Mouse (Mus musculus) megakaryocyte, embryonic 14.5 days (primary cell): Measurements from ENCODE around the gene Man1c1. TPM values are rescaled to one million over a fixed set of nuclear protein-coding genes. Genes with fewer than 3 reads are reported as not detected.

ENCODE experiments used
- H3K27me3 ChIP-seq: replicated peaks from 2 replicates; pipeline ENCODE3; 2012; ENCODE audit warnings: inconsistent platforms
- H3K36me3 ChIP-seq: replicated peaks from 2 replicates; pipeline ENCODE3; 2012; ENCODE audit warnings: low read length, inconsistent platforms, mixed read lengths
- H3K4me1 ChIP-seq: 2 replicates; pipeline ENCODE4 v1.6.1; 2012; ENCODE audit warnings: inconsistent platforms
- H3K4me3 ChIP-seq: replicated peaks from 2 replicates; pipeline ENCODE3; 2012; ENCODE audit warnings: moderate library complexity, mild to moderate bottlenecking, inconsistent platforms
- H3K9me3 ChIP-seq: 2 replicates; pipeline ENCODE4 v1.6.1; 2012; ENCODE audit warnings: inconsistent platforms
- FLI1 ChIP-seq: IDR thresholded peaks from 2 replicates; pipeline ENCODE4 v1.6.1; 2012; ENCODE audit warnings: low read length, inconsistent platforms, mixed read lengths
- GATA1 ChIP-seq: IDR thresholded peaks from 3 replicates; pipeline ENCODE4 v1.6.1; 2012; ENCODE audit warnings: mixed read lengths, low read length, inconsistent platforms, borderline replicate concordance
- polyA plus RNA-seq: library from polyadenylated mRNA; stranded (reverse); fragments of >175 nt; gene quantifications from 2 replicates; pipeline ENCODE4 v1.2.3, GENCODE M21; 2012; ENCODE audit warnings: low replicate concordance; ENCODE audit not compliant: insufficient read depth

Man1c1 gene
- polyA plus RNA-seq, 1 experiment: 5.9 TPM

DNA sequence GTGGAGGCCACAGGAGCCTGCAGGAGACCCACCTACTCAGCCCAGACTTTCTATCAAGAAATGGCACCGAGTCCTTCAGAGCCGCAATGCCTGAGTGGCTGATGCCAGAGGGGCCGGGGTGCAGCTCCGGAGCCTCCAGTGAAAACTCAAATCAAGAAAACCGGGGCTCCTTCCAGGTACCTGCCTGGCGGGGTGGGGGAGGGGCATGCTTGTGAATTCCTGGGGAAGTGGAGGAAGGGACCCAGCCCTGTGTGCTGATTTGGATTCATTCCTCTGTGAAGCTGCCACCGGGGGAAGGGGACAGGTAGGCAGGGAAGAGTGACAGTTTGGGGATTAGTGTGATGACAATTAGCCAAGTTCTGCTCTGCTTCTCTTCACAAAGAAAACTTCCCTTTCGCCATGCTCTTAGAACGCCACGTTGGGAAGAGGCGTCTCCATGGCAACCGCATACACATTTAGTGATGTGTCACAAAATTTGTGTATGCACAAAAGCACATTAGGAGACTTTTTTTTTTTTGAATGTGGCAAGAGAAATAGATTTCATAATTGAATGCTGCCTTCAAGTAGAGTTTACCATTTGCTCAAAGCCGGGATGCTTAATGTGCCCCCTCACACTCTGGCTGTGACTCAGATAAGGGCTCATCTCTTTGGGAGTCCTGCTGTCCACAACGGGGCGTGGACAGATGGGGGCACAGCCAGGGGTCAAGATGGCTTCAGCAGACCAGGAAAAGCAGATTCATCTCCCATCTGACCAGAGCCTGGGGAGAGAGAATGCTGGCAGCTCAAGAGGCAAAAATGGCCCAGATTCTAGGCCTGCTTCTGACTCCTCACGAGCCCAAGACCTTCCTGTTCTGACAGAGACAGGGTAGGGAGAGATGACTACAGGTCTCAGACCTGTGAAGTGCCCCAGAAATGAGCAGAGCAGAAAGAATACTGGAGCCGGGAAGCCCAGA is 26.3 kb downstream of the Man1c1 start:
- Histone ChIP-seq H3K9me3 (peaks cover 14% of the 10 kb centered on the region), H3K36me3 (no peaks in the 10 kb centered on the region), H3K4me3 (no peak overlapping the region), H3K4me1 (peaks cover 9% of the 10 kb centered on the region), H3K27me3 (peaks cover 84% of the 10 kb centered on the region)
- no peak for TF ChIP-seq GATA1

DNA sequence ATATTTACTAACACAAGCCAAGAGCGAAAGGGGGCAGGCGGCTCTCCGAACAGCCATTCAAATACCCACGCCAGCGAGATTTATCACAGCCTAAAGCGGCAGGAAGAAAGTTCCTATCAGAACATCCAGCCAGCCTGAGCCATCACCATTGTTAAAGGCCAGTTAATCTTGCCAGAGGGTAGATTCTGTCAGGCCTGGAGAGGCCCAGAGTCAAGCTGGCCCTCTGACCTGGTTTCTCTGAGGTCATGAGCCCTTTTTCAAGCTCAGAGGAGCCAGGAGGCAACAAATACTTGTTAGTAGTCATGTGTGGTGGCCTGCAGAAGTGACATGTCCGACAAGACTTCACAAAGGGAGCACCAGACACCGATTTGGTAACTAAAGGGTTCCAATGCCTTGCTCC is 28.3 kb downstream of the Man1c1 start:
- TF ChIP-seq FLI1 (no peak), GATA1 (no peak)
- Histone ChIP-seq H3K27me3 (peaks cover 86% of the 10 kb centered on the region), H3K36me3 (no peaks in the 10 kb centered on the region), H3K4me3 (no peak overlapping the region), H3K9me3 (no peaks in the 10 kb centered on the region), H3K4me1 (0 out of 2 replicates have a peak, but pooled peaks cover 3% of the 10 kb centered on the region)

DNA sequence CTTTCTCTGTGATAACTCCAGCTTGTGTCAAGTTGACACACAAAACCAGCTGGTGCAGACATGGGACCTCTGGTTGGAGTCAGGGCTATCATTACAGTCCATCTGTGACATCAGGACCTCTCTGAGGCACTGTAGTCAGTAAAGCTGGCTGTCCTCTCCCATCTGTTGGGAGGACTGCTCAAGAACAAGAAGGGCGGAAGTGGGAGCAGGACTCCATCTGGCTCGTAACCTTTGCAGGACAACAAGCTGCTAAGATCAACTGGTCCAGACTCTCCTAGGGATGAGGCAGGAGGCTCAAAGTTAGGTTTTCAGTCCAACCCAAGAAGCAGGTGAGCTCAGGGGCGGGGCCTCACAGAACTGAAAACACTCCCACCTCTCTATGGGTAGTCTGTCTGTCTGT is 29.1 kb downstream of the Man1c1 start:
- H3K4me1 ChIP-seq: 0 out of 2 replicates have a peak, but pooled peaks cover 3% of the 10 kb centered on the region
- no peak overlapping the region for H3K4me3 ChIP-seq
- TF ChIP-seq FLI1 (no peak), GATA1 (no peak)
- H3K27me3 ChIP-seq: peaks cover 92% of the 10 kb centered on the region
- H3K36me3 ChIP-seq: no peaks in the 10 kb centered on the region
- H3K9me3 ChIP-seq: no peaks in the 10 kb centered on the region

DNA sequence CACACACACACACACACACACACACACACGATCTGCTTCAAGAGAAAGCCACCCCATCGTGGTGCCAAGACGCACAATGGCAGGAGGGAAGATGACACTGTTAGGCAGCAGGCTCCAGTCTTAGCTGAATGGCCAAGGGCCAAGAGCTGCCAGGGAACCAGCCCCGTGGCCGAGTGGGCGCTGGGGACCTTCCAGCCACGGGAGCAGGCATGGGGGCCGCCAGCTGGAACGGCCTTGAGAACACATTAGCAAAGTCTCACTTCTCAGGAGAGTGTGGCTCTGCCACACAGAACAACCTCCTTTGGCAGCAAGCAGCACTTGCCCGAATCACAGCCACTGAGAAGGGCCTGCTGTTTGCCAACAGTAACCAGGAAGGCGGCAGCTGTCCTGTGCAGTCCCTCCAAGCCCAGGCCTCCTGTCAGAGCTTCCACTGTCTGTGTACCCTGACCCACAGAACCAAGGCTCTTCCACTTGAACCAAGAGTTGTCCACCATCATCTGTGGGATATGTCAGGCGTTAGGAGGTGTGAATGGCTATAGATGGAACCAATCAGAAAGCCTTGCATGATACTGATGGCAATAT is 30.1 kb downstream of the Man1c1 start:
- Histone ChIP-seq H3K27me3 (peaks cover 92% of the 10 kb centered on the region), H3K4me1 (peaks cover 11% of the 10 kb centered on the region), H3K36me3 (no peaks in the 10 kb centered on the region), H3K9me3 (no peaks in the 10 kb centered on the region), H3K4me3 (no peak overlapping the region)
- TF ChIP-seq GATA1 (no peak), FLI1 (no peak)

DNA sequence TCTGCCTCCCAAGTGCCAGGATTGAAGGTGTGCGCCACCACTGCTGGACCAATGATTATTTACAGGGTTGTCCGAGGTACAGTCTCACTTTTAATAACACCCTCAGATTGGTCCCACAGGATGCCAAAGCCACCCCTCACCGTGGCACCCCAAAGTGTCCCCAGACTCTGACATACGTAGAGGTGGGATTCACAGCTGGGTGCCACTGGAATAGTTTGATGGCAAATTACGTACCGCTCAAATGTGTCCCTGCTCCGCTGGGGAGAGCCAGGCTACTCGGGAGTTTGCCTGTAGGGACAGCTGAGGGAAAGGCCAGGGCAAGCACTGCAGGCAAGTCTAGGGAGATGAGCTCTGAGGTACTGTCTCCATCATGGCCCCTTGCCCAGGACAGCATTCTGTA is 30.9 kb downstream of the Man1c1 start:
- no peak overlapping the region for H3K4me3 ChIP-seq
- H3K27me3 ChIP-seq: peaks cover 92% of the 10 kb centered on the region
- no peaks in the 10 kb centered on the region for H3K9me3 ChIP-seq
- no peak for TF ChIP-seq FLI1
- TF ChIP-seq GATA1: no peak
- H3K4me1 ChIP-seq: peaks cover 11% of the 10 kb centered on the region
- H3K36me3 ChIP-seq: no peaks in the 10 kb centered on the region

DNA sequence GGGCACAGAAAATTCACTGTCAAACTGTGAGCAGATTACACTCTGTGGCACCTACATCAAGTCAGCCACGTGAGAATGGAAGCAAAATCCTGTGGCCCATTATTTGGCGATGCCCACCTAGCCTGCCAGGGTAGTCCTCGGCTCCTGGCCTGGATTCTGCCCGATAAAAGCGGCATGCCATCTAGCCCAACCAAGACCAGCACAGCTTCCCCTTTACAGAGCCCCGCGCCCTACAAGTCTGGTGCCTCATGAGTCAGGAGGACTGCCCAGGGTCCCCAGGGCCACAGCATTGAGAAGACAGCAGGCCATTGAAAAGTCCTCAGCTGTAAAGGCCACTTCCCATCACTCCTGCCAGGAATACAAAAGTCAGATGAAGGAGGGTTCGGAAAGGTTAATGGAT is 31.8 kb downstream of the Man1c1 start:
- Histone ChIP-seq H3K9me3 (no peaks in the 10 kb centered on the region), H3K4me3 (no peak overlapping the region), H3K27me3 (peaks cover 88% of the 10 kb centered on the region), H3K4me1 (peaks cover 11% of the 10 kb centered on the region), H3K36me3 (no peaks in the 10 kb centered on the region)
- TF ChIP-seq GATA1 (no peak), FLI1 (no peak)

DNA sequence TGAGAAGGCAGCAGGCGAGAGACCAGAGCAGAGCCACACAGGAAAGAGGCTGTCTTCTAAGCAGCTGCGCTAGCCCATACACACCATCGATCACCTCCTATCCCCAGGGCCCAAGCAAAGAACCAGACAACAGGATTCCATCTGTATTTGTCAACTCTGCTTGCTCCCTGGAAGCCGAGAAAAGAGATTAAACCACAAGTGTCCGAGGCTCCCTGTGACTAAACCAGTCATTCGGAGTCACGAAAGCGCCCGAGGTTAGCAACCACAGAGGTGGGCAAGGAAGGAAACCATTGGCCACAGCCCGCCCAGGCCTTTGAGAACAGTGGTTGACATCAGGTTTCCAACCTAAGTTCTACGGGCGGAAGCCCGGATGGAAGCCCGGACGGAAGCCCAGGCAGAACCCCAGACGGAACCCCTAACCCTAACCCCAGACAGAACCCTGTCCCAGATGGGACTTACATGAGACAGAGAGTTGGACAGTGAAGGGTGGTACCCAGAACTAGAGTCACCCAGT is 32.4 kb downstream of the Man1c1 start:
- Histone ChIP-seq H3K36me3 (no peaks in the 10 kb centered on the region), H3K27me3 (peaks cover 84% of the 10 kb centered on the region), H3K4me3 (no peak overlapping the region), H3K9me3 (no peaks in the 10 kb centered on the region), H3K4me1 (peaks cover 11% of the 10 kb centered on the region)
- no peak for TF ChIP-seq GATA1
- no peak for TF ChIP-seq FLI1

DNA sequence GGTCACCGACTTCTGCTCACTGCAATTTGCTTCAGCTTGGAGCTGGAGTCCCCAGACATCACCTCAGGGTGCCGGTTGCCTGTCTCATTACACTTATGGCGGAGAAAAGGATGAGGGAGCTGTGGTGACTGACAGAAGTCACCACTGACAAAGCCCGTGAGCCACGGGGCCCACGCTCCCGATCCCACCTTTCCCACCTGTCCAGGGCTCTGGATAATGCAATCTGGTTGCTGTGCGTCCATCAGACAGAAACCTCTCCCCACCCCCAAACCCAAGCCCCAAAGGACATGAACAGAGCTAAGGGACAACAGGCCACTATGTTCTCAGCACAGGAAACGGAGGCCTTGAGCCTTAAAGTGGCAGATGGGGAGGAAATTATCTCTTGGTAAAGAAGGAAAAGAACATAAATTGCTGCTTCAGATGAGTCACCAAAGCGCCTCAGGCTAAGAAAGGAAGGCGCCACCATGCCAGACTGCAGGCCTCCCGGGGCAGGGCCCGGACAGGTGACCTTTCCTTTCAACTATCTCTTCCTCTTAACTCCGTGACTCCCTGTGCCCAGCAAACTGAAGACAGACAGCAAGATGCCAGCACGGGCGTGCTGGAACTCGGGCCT is 34.2 kb downstream of the Man1c1 start:
- Histone ChIP-seq H3K4me3 (no peak overlapping the region), H3K27me3 (peaks cover 83% of the 10 kb centered on the region), H3K4me1 (peaks cover 11% of the 10 kb centered on the region), H3K9me3 (no peaks in the 10 kb centered on the region), H3K36me3 (no peaks in the 10 kb centered on the region)
- TF ChIP-seq FLI1 (no peak), GATA1 (no peak)

DNA sequence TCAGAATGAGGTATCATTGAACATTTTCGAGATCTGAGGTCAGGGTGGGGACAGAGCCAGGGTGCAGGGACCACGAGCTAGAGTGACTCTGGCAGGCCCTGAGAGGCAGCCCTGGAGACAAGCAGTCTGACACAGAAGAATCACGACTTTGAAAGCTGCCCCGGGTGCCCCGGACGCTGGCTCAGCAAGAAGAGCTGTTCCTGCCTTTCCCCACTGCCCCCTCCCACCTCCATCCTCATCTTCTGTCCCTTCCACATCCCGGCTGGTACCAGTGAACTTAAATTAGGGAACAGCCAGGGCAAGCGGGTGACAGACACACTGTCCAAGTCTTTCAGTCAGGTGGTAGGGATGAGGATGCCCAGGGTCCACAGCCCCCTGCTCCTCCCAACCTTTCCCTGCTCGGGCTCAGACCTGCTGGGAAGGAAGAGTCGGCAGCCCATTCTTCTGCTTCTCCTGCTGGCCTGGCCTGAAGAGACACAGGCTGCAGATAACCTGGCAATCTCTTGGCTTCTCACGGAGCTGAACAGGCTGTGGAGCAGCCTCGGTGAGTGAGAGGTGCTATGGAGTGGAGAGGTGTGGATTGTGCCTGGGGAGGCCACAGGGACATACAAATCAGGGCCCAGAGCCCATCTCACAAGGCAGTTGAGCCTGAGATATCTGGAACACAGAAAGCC is 35.6 kb downstream of the Man1c1 start:
- Histone ChIP-seq H3K4me1 (peaks cover 11% of the 10 kb centered on the region), H3K9me3 (no peaks in the 10 kb centered on the region), H3K27me3 (peaks cover 84% of the 10 kb centered on the region)

More for the DNA sequence above, 35.6 kb downstream of the Man1c1 start:
- TF ChIP-seq FLI1 (no peak), GATA1 (no peak)
- Histone ChIP-seq H3K4me3 (no peak overlapping the region), H3K36me3 (no peaks in the 10 kb centered on the region)
